Mouse (Mus musculus): ENCODE measurements at regions not wholly inside any gene's neighbourhood (a gene's known extent, or its start where the extent isn't known, plus 50 kb on each side); places are given as distances from the start of the nearest gene placed in this dataset.
A peak's percentile ranks its signal among the peaks of the same experiment; 100 is the strongest.
"Not testable (repeated sequence)": the region's sequence is repeated elsewhere in the genome, so short reads cannot be mapped to it uniquely, and the experiment has no call there.

GRCm38 (mm10) chr13:4712698-4713097 is 103.7 kb upstream of the Akr1e1 start:
- H3K27me3 ChIP-seq (replicated peaks) = no peaks in the 10 kb centered on the region
- no peaks in the 10 kb centered on the region for H3K79me2 ChIP-seq (replicated peaks; ENCODE audit: control insufficient read depth, extremely low read depth, insufficient read depth, poor library complexity, severe bottlenecking)
- no peaks in the 10 kb centered on the region for H3K36me3 ChIP-seq (replicated peaks in 1 of 2; ENCODE audit: control insufficient read depth in 1 of 2, insufficient read depth in 1 of 2, low read length in 1 of 2)
- H3K4me1 ChIP-seq (ENCODE audit: control insufficient read depth in 1 of 2, insufficient read depth in 2 of 2) = peaks cover 0 to 3% of the 10 kb centered on the region in 2 experiments; a peak in 2 of 4 replicates
- no peak overlapping the region for H3K4me3 ChIP-seq (replicated peaks in 1 of 3; ENCODE audit: low read depth in 2 of 3, low read length in 2 of 3, poor library complexity in 1 of 3)
- DNase-seq (ENCODE audit: extremely low read depth) = no peak
- no peaks in the 10 kb centered on the region for H3K9me3 ChIP-seq (replicated peaks; ENCODE audit: low read length)
- no peak overlapping the region for H3K9ac ChIP-seq (ENCODE audit: insufficient read depth, low read depth)
- H3K27ac ChIP-seq (ENCODE audit: insufficient read depth, low read depth) = no peak overlapping the region
- no peak for TF ChIP-seq ZMIZ1 (IDR thresholded peaks at IDR 0.05; ENCODE audit: low read depth, low read length)
- no peak for TF ChIP-seq TCF12 (IDR thresholded peaks at IDR 0.05; ENCODE audit: low read depth, low read length)
- no peak for TF ChIP-seq EP300 (IDR thresholded peaks at IDR 0.05; ENCODE audit: low read length)
- TF ChIP-seq ZNF384 (IDR thresholded peaks at IDR 0.05; ENCODE audit: low read depth, low read length) = no peak
- TF ChIP-seq PAX5 (IDR thresholded peaks at IDR 0.05; ENCODE audit: low read length) = no peak
- no peak for TF ChIP-seq CHD2 (IDR thresholded peaks at IDR 0.05; ENCODE audit: low read length)
- TF ChIP-seq UBTF (IDR thresholded peaks at IDR 0.05; ENCODE audit: low read depth, low read length) = no peak
- no peak for TF ChIP-seq ZC3H11A (IDR thresholded peaks at IDR 0.05; ENCODE audit: low read depth, low read length)
- TF ChIP-seq HCFC1 (IDR thresholded peaks at IDR 0.05; ENCODE audit: low read depth, low read length) = no peak
- no peak for TF ChIP-seq ZKSCAN1 (IDR thresholded peaks at IDR 0.05; ENCODE audit: borderline replicate concordance, low read depth, low read length)
- no peak for TF ChIP-seq E2F4 (IDR thresholded peaks at IDR 0.05; ENCODE audit: insufficient replicate concordance, low read depth, low read length)
- no peak for TF ChIP-seq USF2 (conservative IDR thresholded peaks at IDR 0.05; ENCODE audit: low read depth, low read length)
- in situ Hi-C loops (cut with MboI; ENCODE audit: low pct_ligation_motif_present, low pct_unique_long_range_greater_than_20kb, low sequenced_read_pairs) (no loop called here), dilution Hi-C loops (cut with MboI; ENCODE audit: extremely low pct_ligation_motif_present, extremely low pct_unique_long_range_greater_than_20kb, low sequenced_read_pairs) (no loop called here)
- no peak overlapping the region for H3K4me2 ChIP-seq (ENCODE audit: insufficient read depth, low read depth, poor library complexity, severe bottlenecking)

DNA sequence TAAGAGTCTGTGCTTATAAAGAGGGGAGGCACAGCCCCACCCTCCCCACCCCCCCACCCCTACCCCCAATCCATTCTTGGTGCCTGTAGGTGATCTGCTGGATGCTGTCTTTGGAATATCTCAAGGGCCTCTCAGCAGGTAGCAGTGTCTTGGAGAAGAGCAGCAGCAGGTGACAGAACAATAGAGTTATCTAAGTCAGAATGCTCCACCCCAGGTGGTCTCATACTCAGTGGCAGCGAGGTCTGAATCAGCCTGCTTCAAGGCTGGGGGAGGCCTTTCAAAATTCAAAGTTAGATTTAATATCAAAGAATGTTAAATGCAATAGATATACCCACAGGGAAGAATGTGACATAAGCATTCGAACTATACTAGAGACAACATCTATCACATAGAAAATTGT is 90.6 kb upstream of the Akr1e1 start:
- H3K27me3 ChIP-seq (replicated peaks); H3K4me3 ChIP-seq (replicated peaks in 1 of 3; ENCODE audit: low read depth in 2 of 3, low read length in 2 of 3, poor library complexity in 1 of 3); in situ Hi-C loops (cut with MboI; ENCODE audit: low pct_ligation_motif_present, low pct_unique_long_range_greater_than_20kb, low sequenced_read_pairs); H3K9ac ChIP-seq (ENCODE audit: insufficient read depth, low read depth); H3K4me1 ChIP-seq (ENCODE audit: control insufficient read depth in 1 of 2, insufficient read depth in 2 of 2); DNase-seq (ENCODE audit: extremely low read depth); dilution Hi-C loops (cut with MboI; ENCODE audit: extremely low pct_ligation_motif_present, extremely low pct_unique_long_range_greater_than_20kb, low sequenced_read_pairs); H3K79me2 ChIP-seq (replicated peaks; ENCODE audit: control insufficient read depth, extremely low read depth, insufficient read depth, poor library complexity, severe bottlenecking); H3K9me3 ChIP-seq (replicated peaks; ENCODE audit: low read length); H3K27ac ChIP-seq (ENCODE audit: insufficient read depth, low read depth); H3K36me3 ChIP-seq (replicated peaks in 1 of 2; ENCODE audit: control insufficient read depth in 1 of 2, insufficient read depth in 1 of 2, low read length in 1 of 2); H3K4me2 ChIP-seq (ENCODE audit: insufficient read depth, low read depth, poor library complexity, severe bottlenecking): not testable (repeated sequence)

GRCm38 (mm10) chr13:4666375-4667140 is 57.6 kb upstream of the Akr1e1 start:
- in situ Hi-C loops (cut with MboI; ENCODE audit: low pct_ligation_motif_present, low pct_unique_long_range_greater_than_20kb, low sequenced_read_pairs) = loop anchor here (10.0 kb wide), 1 partner anchor 1808 kb away; no protein-coding TSS in a partner anchor
- Histone ChIP-seq H3K9ac (ENCODE audit: insufficient read depth, low read depth) (no peak overlapping the region), H3K4me3 (replicated peaks in 1 of 3; ENCODE audit: low read depth in 2 of 3, low read length in 2 of 3, poor library complexity in 1 of 3) (no peak overlapping the region)
- no peak for TF ChIP-seq TCF12 (IDR thresholded peaks at IDR 0.05; ENCODE audit: low read depth, low read length)
- peak; percentile 86 for TF ChIP-seq RAD21 (IDR thresholded peaks at IDR 0.05; ENCODE audit: low read depth, low read length)
- no peak for TF ChIP-seq ZC3H11A (IDR thresholded peaks at IDR 0.05; ENCODE audit: low read depth, low read length)
- no peak for TF ChIP-seq E2F4 (IDR thresholded peaks at IDR 0.05; ENCODE audit: insufficient replicate concordance, low read depth, low read length)
- no peak for TF ChIP-seq MAFK (IDR thresholded peaks at IDR 0.05; ENCODE audit: insufficient replicate concordance, low read length)
- no peak for TF ChIP-seq ETS1 (conservative IDR thresholded peaks at IDR 0.05; ENCODE audit: low read depth, low read length)
- TF ChIP-seq TBP (conservative IDR thresholded peaks at IDR 0.05; ENCODE audit: low read depth, low read length) = no peak
- TF ChIP-seq MYC (IDR thresholded peaks at IDR 0.05; ENCODE audit: low read depth, low read length) = no peak
- peak; percentile 52 to 78; a peak in 3 of 4 replicates for TF ChIP-seq CTCF (conservative IDR thresholded peaks at IDR 0.05 in 1 of 2, IDR thresholded peaks at IDR 0.05 in 1 of 2; ENCODE audit: low read depth in 2 of 2, low read length in 2 of 2)
- no peak for TF ChIP-seq JUND (conservative IDR thresholded peaks at IDR 0.05; ENCODE audit: low read depth, low read length)
- no peak for TF ChIP-seq JUN (IDR thresholded peaks at IDR 0.05; ENCODE audit: insufficient read depth, low read depth, low read length)
- peak; percentile 77 for TF ChIP-seq SMC3 (IDR thresholded peaks at IDR 0.05; ENCODE audit: low read depth, low read length)
- no peak for TF ChIP-seq KAT2A (IDR thresholded peaks at IDR 0.05; ENCODE audit: insufficient replicate concordance, low read length)
- no peak for TF ChIP-seq NRF1 (IDR thresholded peaks at IDR 0.05; ENCODE audit: low read depth, low read length)
- TF ChIP-seq ZKSCAN1 (IDR thresholded peaks at IDR 0.05; ENCODE audit: borderline replicate concordance, low read depth, low read length) = no peak
- no peak for TF ChIP-seq MAX (IDR thresholded peaks at IDR 0.05; ENCODE audit: low read length)
- TF ChIP-seq PAX5 (IDR thresholded peaks at IDR 0.05; ENCODE audit: low read length) = no peak

More at GRCm38 (mm10) chr13:4666375-4667140, 57.6 kb upstream of the Akr1e1 start:
- Histone ChIP-seq H3K27me3 (replicated peaks) (no peaks in the 10 kb centered on the region), H3K4me2 (ENCODE audit: insufficient read depth, low read depth, poor library complexity, severe bottlenecking) (peak overlapping the region; percentile 44; the same call in 1 of the 2 replicates), H3K27ac (ENCODE audit: insufficient read depth, low read depth) (no peak overlapping the region), H3K79me2 (replicated peaks; ENCODE audit: control insufficient read depth, extremely low read depth, insufficient read depth, poor library complexity, severe bottlenecking) (no peaks in the 10 kb centered on the region), H3K4me1 (ENCODE audit: control insufficient read depth in 1 of 2, insufficient read depth in 2 of 2) (no peaks in the 10 kb centered on the region), H3K36me3 (replicated peaks in 1 of 2; ENCODE audit: control insufficient read depth in 1 of 2, insufficient read depth in 1 of 2, low read length in 1 of 2) (no peaks in the 10 kb centered on the region), H3K9me3 (replicated peaks; ENCODE audit: low read length) (no peaks in the 10 kb centered on the region)
- dilution Hi-C loops (cut with MboI; ENCODE audit: extremely low pct_ligation_motif_present, extremely low pct_unique_long_range_greater_than_20kb, low sequenced_read_pairs) = no loop called here
- DNase-seq (ENCODE audit: extremely low read depth) = peak; percentile 60
